Mouse (Mus musculus): Measurements from ENCODE around the gene Retreg1.

Retreg1 gene

GRCm38 (mm10) chr15:25843086-25843991 lies at the start of gene Retreg1:
Retreg1 (plus strand) TSS chr15:25843180.
- no peak for DNase-seq (ENCODE audit: low read depth, low spot score)

- no peak for DNase-seq (ENCODE audit: low read depth, low spot score)
Measured at GRCm38 (mm10) chr15:25794123-25794522, 48.9 kb upstream of the Retreg1 start.

GRCm38 (mm10) chr15:25795496-25795895 lies 47.5 kb upstream of the Retreg1 start:
- DNase-seq (ENCODE audit: low read depth, low spot score): no peak

- DNase-seq (ENCODE audit: low read depth, low spot score): no peak
Measured at GRCm38 (mm10) chr15:25796353-25796752, 46.6 kb upstream of the Retreg1 start.

GRCm38 (mm10) chr15:25797179-25797578 lies 45.8 kb upstream of the Retreg1 start:
- no peak for DNase-seq (ENCODE audit: low read depth, low spot score)

GRCm38 (mm10) chr15:25797888-25798287 lies 45.1 kb upstream of the Retreg1 start:
- DNase-seq (ENCODE audit: low read depth, low spot score): no peak

GRCm38 (mm10) chr15:25801726-25802125 lies 41.3 kb upstream of the Retreg1 start:
- no peak for DNase-seq (ENCODE audit: low read depth, low spot score)

GRCm38 (mm10) chr15:25802194-25802593 lies 40.8 kb upstream of the Retreg1 start:
- DNase-seq (ENCODE audit: low read depth, low spot score): peak; percentile 32

- DNase-seq (ENCODE audit: low read depth, low spot score): no peak
Measured at GRCm38 (mm10) chr15:25803111-25803510, 39.9 kb upstream of the Retreg1 start.

GRCm38 (mm10) chr15:25805336-25806110 lies 37.5 kb upstream of the Retreg1 start:
- DNase-seq (ENCODE audit: low read depth, low spot score): no peak

- DNase-seq (ENCODE audit: low read depth, low spot score): no peak
Measured at GRCm38 (mm10) chr15:25806363-25806762, 36.6 kb upstream of the Retreg1 start.

GRCm38 (mm10) chr15:25806878-25807277 lies 36.1 kb upstream of the Retreg1 start:
- DNase-seq (ENCODE audit: low read depth, low spot score): no peak

- DNase-seq (ENCODE audit: low read depth, low spot score): no peak
Measured at GRCm38 (mm10) chr15:25808677-25809460, 34.1 kb upstream of the Retreg1 start.

GRCm38 (mm10) chr15:25809669-25810068 lies 33.3 kb upstream of the Retreg1 start:
- DNase-seq (ENCODE audit: low read depth, low spot score): no peak

- no peak for DNase-seq (ENCODE audit: low read depth, low spot score)
Measured at GRCm38 (mm10) chr15:25811834-25812250, 31.1 kb upstream of the Retreg1 start.

GRCm38 (mm10) chr15:25812479-25812878 lies 30.5 kb upstream of the Retreg1 start:
- DNase-seq (ENCODE audit: low read depth, low spot score): no peak

GRCm38 (mm10) chr15:25814535-25814934 lies 28.4 kb upstream of the Retreg1 start:
- no peak for DNase-seq (ENCODE audit: low read depth, low spot score)

- DNase-seq (ENCODE audit: low read depth, low spot score): no peak
Measured at GRCm38 (mm10) chr15:25817191-25817590, 25.8 kb upstream of the Retreg1 start.

GRCm38 (mm10) chr15:25821981-25822380 lies 21.0 kb upstream of the Retreg1 start:
- DNase-seq (ENCODE audit: low read depth, low spot score): no peak

- DNase-seq (ENCODE audit: low read depth, low spot score): no peak
Measured at GRCm38 (mm10) chr15:25822656-25823055, 20.3 kb upstream of the Retreg1 start.

GRCm38 (mm10) chr15:25826531-25826961 lies 16.4 kb upstream of the Retreg1 start:
- DNase-seq (ENCODE audit: low read depth, low spot score): no peak

- no peak for DNase-seq (ENCODE audit: low read depth, low spot score)
Measured at GRCm38 (mm10) chr15:25828464-25828863, 14.5 kb upstream of the Retreg1 start.

Measured in brain, embryonic 18.5 days (tissue).